Mouse (Mus musculus): ENCODE results near the gene Olfr64. TPM values are rescaled to one million over a fixed set of nuclear protein-coding genes. Genes with fewer than 3 reads are reported as not detected.

The Olfr64 gene
- polyA plus RNA-seq, 1 experiment = not detected

DNA sequence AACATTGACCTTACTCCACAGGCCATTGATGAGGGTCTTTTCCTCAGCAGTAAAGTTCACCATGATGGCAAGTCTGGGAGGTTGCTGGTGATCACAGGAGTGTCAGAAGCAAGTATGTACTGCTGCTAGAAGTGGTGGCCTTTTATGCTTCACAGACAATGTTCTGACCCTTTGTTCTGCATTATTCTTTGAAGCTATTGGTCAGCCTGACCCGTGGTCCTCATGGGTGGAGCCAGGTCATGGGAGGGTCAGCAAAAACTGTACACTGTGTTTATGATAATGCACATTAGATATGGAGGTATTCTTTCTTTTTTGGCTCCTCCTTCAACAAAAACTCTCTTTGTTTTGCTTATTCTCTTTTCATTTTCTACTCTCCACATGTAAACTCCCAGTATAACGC lies 41.2 kb downstream of the Olfr64 start, which contains the start of gene Hbb-y:
TSS of gene Hbb-y (minus strand) at position 127 of the 400 bp plus-strand sequence.
- Histone ChIP-seq H3K36me3 (ENCODE audit: control insufficient read depth, insufficient read depth, low read length, poor library complexity, severe bottlenecking) (no peaks in the 10 kb centered on the region), H3K27ac (ENCODE audit: insufficient read depth, low read length) (no peak within 1 kb of the TSS), H3K9me3 (replicated peaks; ENCODE audit: control insufficient read depth, insufficient read depth, low read length, poor library complexity, severe bottlenecking) (0 out of 2 replicates have a peak, but pooled peaks cover 3% of the 10 kb centered on the region), H3K4me3 (ENCODE audit: low read depth, low read length) (no peak within 1 kb of the TSS), H3K9ac (ENCODE audit: low read depth, poor library complexity, severe bottlenecking) (no peak within 1 kb of the TSS), H3K27me3 (ENCODE audit: control insufficient read depth, insufficient read depth, low read length, poor library complexity, severe bottlenecking) (no peaks in the 10 kb centered on the region), H3K4me1 (ENCODE audit: control insufficient read depth, insufficient read depth, low read length) (no peaks in the 10 kb centered on the region)
- TF ChIP-seq POLR2A (IDR thresholded peaks at IDR 0.05; ENCODE audit: insufficient read depth, low read length) = no peak
- TF ChIP-seq CTCF (IDR thresholded peaks at IDR 0.05; ENCODE audit: low read depth, low read length) = no peak
- no peak for TF ChIP-seq EP300 (IDR thresholded peaks at IDR 0.05; ENCODE audit: insufficient read depth, low read depth, low read length)

DNA sequence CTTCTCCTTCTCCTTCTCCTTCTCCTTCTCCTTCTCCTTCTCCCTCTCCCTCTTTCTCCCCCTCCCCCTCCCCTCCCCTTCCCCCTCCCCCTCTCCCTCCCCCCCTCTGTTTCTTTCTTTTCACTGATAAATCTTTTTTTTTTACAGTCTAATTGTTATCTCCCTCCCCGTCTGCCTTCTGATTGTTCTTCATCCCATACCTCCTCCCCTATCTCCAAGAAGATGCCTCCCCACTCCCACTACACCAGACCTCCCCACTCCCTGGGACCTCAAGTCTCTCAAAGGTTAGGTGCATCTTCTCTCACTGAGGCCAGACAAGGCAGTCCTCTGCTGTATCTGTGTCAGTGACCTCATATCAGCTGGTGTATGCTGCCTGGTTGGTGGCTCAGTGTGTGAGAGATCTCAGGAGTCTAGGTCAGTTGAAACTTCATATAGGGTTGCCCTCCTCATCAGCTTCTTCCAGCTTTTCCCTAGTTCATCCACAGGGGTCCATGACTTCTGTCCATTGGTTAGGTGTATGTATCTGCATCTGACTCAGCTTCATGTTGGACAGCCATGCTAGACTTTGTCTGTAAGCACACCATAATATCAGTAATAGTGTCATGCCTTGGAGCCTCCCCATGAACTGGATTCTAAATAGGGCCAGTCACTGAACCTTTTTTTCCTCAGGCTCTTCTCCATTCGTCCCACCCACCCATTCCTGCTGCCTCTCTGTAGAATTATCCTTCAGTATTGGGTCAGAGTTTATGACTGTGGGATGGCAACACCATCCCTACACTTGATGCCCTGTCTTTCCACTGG lies 49.6 kb downstream of the Olfr64 start:
- TF ChIP-seq POLR2A (IDR thresholded peaks at IDR 0.05; ENCODE audit: insufficient read depth, low read length) (no peak), CTCF (IDR thresholded peaks at IDR 0.05; ENCODE audit: low read depth, low read length) (no peak), EP300 (IDR thresholded peaks at IDR 0.05; ENCODE audit: insufficient read depth, low read depth, low read length) (no peak)
- H3K9ac ChIP-seq (ENCODE audit: low read depth, poor library complexity, severe bottlenecking) = no peak overlapping the region
- no peaks in the 10 kb centered on the region for H3K4me1 ChIP-seq (ENCODE audit: control insufficient read depth, insufficient read depth, low read length)
- no peak overlapping the region for H3K4me3 ChIP-seq (ENCODE audit: low read depth, low read length)
- no peaks in the 10 kb centered on the region for H3K27me3 ChIP-seq (ENCODE audit: control insufficient read depth, insufficient read depth, low read length, poor library complexity, severe bottlenecking)
- no peaks in the 10 kb centered on the region for H3K36me3 ChIP-seq (ENCODE audit: control insufficient read depth, insufficient read depth, low read length, poor library complexity, severe bottlenecking)
- no peak overlapping the region for H3K27ac ChIP-seq (ENCODE audit: insufficient read depth, low read length)
- 0 out of 2 replicates have a peak, but pooled peaks cover 3% of the 10 kb centered on the region for H3K9me3 ChIP-seq (replicated peaks; ENCODE audit: control insufficient read depth, insufficient read depth, low read length, poor library complexity, severe bottlenecking)

DNA sequence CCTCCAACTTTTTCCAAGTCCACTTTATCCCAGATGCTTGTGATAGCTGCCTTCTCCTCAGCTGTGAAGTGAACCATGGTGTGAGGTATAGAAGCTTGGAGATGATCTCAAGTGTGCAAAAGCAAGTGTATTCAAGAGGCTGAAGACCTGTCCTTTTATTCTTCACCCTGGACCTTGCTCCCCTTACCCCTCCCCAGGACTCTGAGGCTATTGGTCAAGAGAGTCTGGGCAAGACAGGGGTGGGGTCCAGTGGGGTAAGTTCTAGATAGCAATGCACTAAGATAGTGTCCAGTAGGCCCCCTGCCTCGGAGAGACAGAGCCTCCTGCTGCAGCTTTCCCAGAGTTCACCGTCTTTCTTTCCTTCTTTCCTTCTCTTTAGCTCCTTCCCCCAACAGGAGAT lies 51.3 kb downstream of the Olfr64 start, which contains the start of gene Hbb-bh1:
TSS of gene Hbb-bh1 (minus strand) at position 131 of the 400 bp plus-strand sequence.
- H3K4me1 ChIP-seq (ENCODE audit: control insufficient read depth, insufficient read depth, low read length) = no peaks in the 10 kb centered on the region
- no peaks in the 10 kb centered on the region for H3K9me3 ChIP-seq (replicated peaks; ENCODE audit: control insufficient read depth, insufficient read depth, low read length, poor library complexity, severe bottlenecking)
- no peaks in the 10 kb centered on the region for H3K27me3 ChIP-seq (ENCODE audit: control insufficient read depth, insufficient read depth, low read length, poor library complexity, severe bottlenecking)
- no peaks in the 10 kb centered on the region for H3K36me3 ChIP-seq (ENCODE audit: control insufficient read depth, insufficient read depth, low read length, poor library complexity, severe bottlenecking)
- TF ChIP-seq POLR2A (IDR thresholded peaks at IDR 0.05; ENCODE audit: insufficient read depth, low read length) (no peak), EP300 (IDR thresholded peaks at IDR 0.05; ENCODE audit: insufficient read depth, low read depth, low read length) (no peak), CTCF (IDR thresholded peaks at IDR 0.05; ENCODE audit: low read depth, low read length) (no peak)
- H3K27ac ChIP-seq (ENCODE audit: insufficient read depth, low read length) = no peak within 1 kb of the TSS
- no peak within 1 kb of the TSS for H3K4me3 ChIP-seq (ENCODE audit: low read depth, low read length)
- no peak within 1 kb of the TSS for H3K9ac ChIP-seq (ENCODE audit: low read depth, poor library complexity, severe bottlenecking)

DNA sequence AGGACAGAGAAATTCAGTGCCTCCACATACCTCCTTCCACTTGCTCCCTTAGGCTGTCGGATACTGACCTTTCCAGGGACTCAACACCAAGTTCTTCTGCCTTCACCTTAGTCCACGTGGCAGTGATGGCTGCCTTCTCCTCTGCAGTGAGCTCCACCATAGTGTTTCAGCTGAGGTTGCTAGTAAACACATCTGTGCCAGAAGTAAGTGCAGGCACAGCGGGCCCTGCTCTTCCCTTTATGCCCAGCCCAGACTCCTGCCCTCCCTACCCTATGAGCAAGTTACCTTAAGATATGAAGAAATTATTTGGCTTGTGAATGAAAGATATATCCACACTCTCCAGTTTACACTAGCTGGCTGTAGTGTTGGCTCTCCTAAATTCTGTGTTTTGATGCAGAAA lies 54.0 kb downstream of the Olfr64 start, which contains the start of gene Hbb-bh2:
TSS of gene Hbb-bh2 (minus strand) at position 253 of the 400 bp plus-strand sequence.
- TF ChIP-seq CTCF (IDR thresholded peaks at IDR 0.05; ENCODE audit: low read depth, low read length) (no peak), EP300 (IDR thresholded peaks at IDR 0.05; ENCODE audit: insufficient read depth, low read depth, low read length) (no peak), POLR2A (IDR thresholded peaks at IDR 0.05; ENCODE audit: insufficient read depth, low read length) (no peak)
- H3K4me3 ChIP-seq (ENCODE audit: low read depth, low read length) = no peak within 1 kb of the TSS

More for the DNA sequence above, 54.0 kb downstream of the Olfr64 start, which contains the start of gene Hbb-bh2:
- Histone ChIP-seq H3K27me3 (ENCODE audit: control insufficient read depth, insufficient read depth, low read length, poor library complexity, severe bottlenecking) (no peaks in the 10 kb centered on the region), H3K27ac (ENCODE audit: insufficient read depth, low read length) (no peak within 1 kb of the TSS), H3K36me3 (ENCODE audit: control insufficient read depth, insufficient read depth, low read length, poor library complexity, severe bottlenecking) (no peaks in the 10 kb centered on the region), H3K9ac (ENCODE audit: low read depth, poor library complexity, severe bottlenecking) (no peak within 1 kb of the TSS), H3K4me1 (ENCODE audit: control insufficient read depth, insufficient read depth, low read length) (no peaks in the 10 kb centered on the region), H3K9me3 (replicated peaks; ENCODE audit: control insufficient read depth, insufficient read depth, low read length, poor library complexity, severe bottlenecking) (no peaks in the 10 kb centered on the region)

Other genes starting within 250 kb of the Olfr64 start
- not detected in 2 replicates for gene Olfr623, start 230.8 kb downstream of the Olfr64 start, polyA plus RNA-seq (2011; ENCODE audit: insufficient read depth, insufficient read length, low read depth, missing spikeins)
- gene Olfr624, start 223.3 kb downstream of the Olfr64 start, polyA plus RNA-seq (2011; ENCODE audit: insufficient read depth, insufficient read length, low read depth, missing spikeins) = 0.13 TPM in 1 of 2 replicates, not detected in the other
- gene Olfr625-ps1, start 211.8 kb downstream of the Olfr64 start, polyA plus RNA-seq (2011; ENCODE audit: insufficient read depth, insufficient read length, low read depth, missing spikeins) = not detected in 2 replicates
- gene Olfr243, start 179.8 kb downstream of the Olfr64 start, polyA plus RNA-seq (2011; ENCODE audit: insufficient read depth, insufficient read length, low read depth, missing spikeins) = 0.16 TPM in 1 of 2 replicates, not detected in the other
- not detected in 2 replicates for gene Olfr628, start 164.1 kb downstream of the Olfr64 start, polyA plus RNA-seq (2011; ENCODE audit: insufficient read depth, insufficient read length, low read depth, missing spikeins)
- gene Olfr629, start 149.5 kb downstream of the Olfr64 start, polyA plus RNA-seq (2011; ENCODE audit: insufficient read depth, insufficient read length, low read depth, missing spikeins) = not detected in 2 replicates
- not detected in 2 replicates for gene Olfr630, start 137.2 kb downstream of the Olfr64 start, polyA plus RNA-seq (2011; ENCODE audit: insufficient read depth, insufficient read length, low read depth, missing spikeins)
- gene Olfr69, start 122.9 kb downstream of the Olfr64 start, polyA plus RNA-seq (2011; ENCODE audit: insufficient read depth, insufficient read length, low read depth, missing spikeins) = not detected in 2 replicates
- not detected in 2 replicates for gene Olfr68, start 114.8 kb downstream of the Olfr64 start, polyA plus RNA-seq (2011; ENCODE audit: insufficient read depth, insufficient read length, low read depth, missing spikeins)
- not detected in 2 replicates for gene Olfr67, start 102.7 kb downstream of the Olfr64 start, polyA plus RNA-seq (2011; ENCODE audit: insufficient read depth, insufficient read length, low read depth, missing spikeins)
- 1.2 and 2.2 TPM in 2 replicates for gene Hbb-bt, start 80.5 kb downstream of the Olfr64 start, polyA plus RNA-seq (2011; ENCODE audit: insufficient read depth, insufficient read length, low read depth, missing spikeins)
- 3.5 TPM in 1 of 2 replicates, not detected in the other for gene Hbb-bs, start 66.4 kb downstream of the Olfr64 start, polyA plus RNA-seq (2011; ENCODE audit: insufficient read depth, insufficient read length, low read depth, missing spikeins)
- not detected in 2 replicates for gene Hbb-bh2, start 54.0 kb downstream of the Olfr64 start, polyA plus RNA-seq (2011; ENCODE audit: insufficient read depth, insufficient read length, low read depth, missing spikeins)
- not detected in 2 replicates for gene Hbb-bh1, start 51.3 kb downstream of the Olfr64 start, polyA plus RNA-seq (2011; ENCODE audit: insufficient read depth, insufficient read length, low read depth, missing spikeins)
- 1.4 TPM in 1 of 2 replicates, not detected in the other for gene Hbb-y, start 41.3 kb downstream of the Olfr64 start, polyA plus RNA-seq (2011; ENCODE audit: insufficient read depth, insufficient read length, low read depth, missing spikeins)
- not detected in 2 replicates for gene Olfr66, start 8.2 kb downstream of the Olfr64 start, polyA plus RNA-seq (2011; ENCODE audit: insufficient read depth, insufficient read length, low read depth, missing spikeins)
- not detected in 2 replicates for gene Olfr65, start 9.0 kb upstream of the Olfr64 start, polyA plus RNA-seq (2011; ENCODE audit: insufficient read depth, insufficient read length, low read depth, missing spikeins)
- not detected in 2 replicates for gene Olfr631, start 34.3 kb upstream of the Olfr64 start, polyA plus RNA-seq (2011; ENCODE audit: insufficient read depth, insufficient read length, low read depth, missing spikeins)
- gene Olfr632, start 39.9 kb upstream of the Olfr64 start, polyA plus RNA-seq (2011; ENCODE audit: insufficient read depth, insufficient read length, low read depth, missing spikeins) = not detected in 2 replicates
- not detected in 2 replicates for gene Olfr633, start 50.0 kb upstream of the Olfr64 start, polyA plus RNA-seq (2011; ENCODE audit: insufficient read depth, insufficient read length, low read depth, missing spikeins)
- 0.08 and 0.13 TPM in 2 replicates for gene Olfr635, start 76.7 kb upstream of the Olfr64 start, polyA plus RNA-seq (2011; ENCODE audit: insufficient read depth, insufficient read length, low read depth, missing spikeins)
- not detected in 2 replicates for gene Olfr638, start 104.3 kb upstream of the Olfr64 start, polyA plus RNA-seq (2011; ENCODE audit: insufficient read depth, insufficient read length, low read depth, missing spikeins)
- gene Olfr639, start 122.8 kb upstream of the Olfr64 start, polyA plus RNA-seq (2011; ENCODE audit: insufficient read depth, insufficient read length, low read depth, missing spikeins) = not detected in 2 replicates
- gene Olfr640, start 131.1 kb upstream of the Olfr64 start, polyA plus RNA-seq (2011; ENCODE audit: insufficient read depth, insufficient read length, low read depth, missing spikeins) = not detected in 2 replicates
- not detected in 2 replicates for gene Olfr641, start 141.0 kb upstream of the Olfr64 start, polyA plus RNA-seq (2011; ENCODE audit: insufficient read depth, insufficient read length, low read depth, missing spikeins)
- 0.14 TPM in 1 of 2 replicates, not detected in the other for gene Olfr642, start 158.2 kb upstream of the Olfr64 start, polyA plus RNA-seq (2011; ENCODE audit: insufficient read depth, insufficient read length, low read depth, missing spikeins)
- gene 4930516K23Rik, start 167.0 kb upstream of the Olfr64 start, polyA plus RNA-seq (2011; ENCODE audit: insufficient read depth, insufficient read length, low read depth, missing spikeins) = not detected in 2 replicates
- not detected in 2 replicates for gene Olfr644, start 177.4 kb upstream of the Olfr64 start, polyA plus RNA-seq (2011; ENCODE audit: insufficient read depth, insufficient read length, low read depth, missing spikeins)
- gene Olfr645, start 191.0 kb upstream of the Olfr64 start, polyA plus RNA-seq (2011; ENCODE audit: insufficient read depth, insufficient read length, low read depth, missing spikeins) = not detected in 2 replicates
- not detected in 2 replicates for gene Olfr646, start 210.4 kb upstream of the Olfr64 start, polyA plus RNA-seq (2011; ENCODE audit: insufficient read depth, insufficient read length, low read depth, missing spikeins)
- gene Ubqln5, start 235.3 kb upstream of the Olfr64 start, polyA plus RNA-seq (2011; ENCODE audit: insufficient read depth, insufficient read length, low read depth, missing spikeins) = not detected in 2 replicates
- not detected in 2 replicates for gene Olfr643, start 242.9 kb upstream of the Olfr64 start, polyA plus RNA-seq (2011; ENCODE audit: insufficient read depth, insufficient read length, low read depth, missing spikeins)
- gene Ubqln3, start 248.8 kb upstream of the Olfr64 start, polyA plus RNA-seq (2011; ENCODE audit: insufficient read depth, insufficient read length, low read depth, missing spikeins) = not detected in 2 replicates